Mouse (Mus musculus) MEL (cell line): Measurements from ENCODE around the gene Fcer1g. TPM values are rescaled to one million over a fixed set of nuclear protein-coding genes. Genes with fewer than 3 reads are reported as not detected.

Source experiments
- DNase-seq: peaks from one replicate; pipeline ENCODE4 v3.0.0; 2011; ENCODE audit warnings: low read depth, low spot score
- H3K27ac ChIP-seq: 2 replicates; pipeline ENCODE4 v1.5.1; 2012; ENCODE audit warnings: low read depth, mild to moderate bottlenecking, control low read depth, low read length, moderate library complexity; ENCODE audit not compliant: control insufficient read depth
- H3K27me3 ChIP-seq, 2 experiments: fragments of 150-350 bp in 1 of 2; sonication (generic) in 1 of 2; 2 replicates each; pipeline ENCODE4 v1.6.1; 2012; ENCODE audit warnings: low read length in 2 of 2, mild to moderate bottlenecking in 2 of 2, improper control_type of control experiment in 1 of 2, moderate library complexity in 1 of 2; ENCODE audit not compliant: insufficient read depth in 2 of 2, control insufficient read depth in 1 of 2
- H3K36me3 ChIP-seq, 2 experiments: 2 replicates each; pipeline ENCODE4 v1.6.1; 2012 to 2014; ENCODE audit warnings: low read length in 2 of 2, improper control_type of control experiment in 1 of 2, inconsistent platforms in 1 of 2, mild to moderate bottlenecking in 1 of 2; ENCODE audit not compliant: insufficient read depth in 2 of 2, control insufficient read depth in 1 of 2
- H3K4me1 ChIP-seq, 2 experiments: fragments of 150-350 bp in 1 of 2; sonication (generic) in 1 of 2; 2 replicates each; pipeline ENCODE4 v1.6.1; 2012; ENCODE audit warnings: low read length in 2 of 2, improper control_type of control experiment in 1 of 2, mild to moderate bottlenecking in 1 of 2; ENCODE audit not compliant: insufficient read depth in 2 of 2, control insufficient read depth in 1 of 2
- H3K4me3 ChIP-seq, 2 experiments: fragments of 150-350 bp in 1 of 2; sonication (generic) in 1 of 2; 2 replicates each; pipeline ENCODE4 v1.5.1; 2012; ENCODE audit warnings: low read depth in 2 of 2, low read length in 2 of 2, mild to moderate bottlenecking in 2 of 2, moderate library complexity in 2 of 2, control low read depth in 1 of 2, improper control_type of control experiment in 1 of 2; ENCODE audit not compliant: control insufficient read depth in 1 of 2, insufficient read depth in 1 of 2
- H3K79me2 ChIP-seq: 2 replicates; pipeline ENCODE4 v1.6.1; 2012; ENCODE audit warnings: mild to moderate bottlenecking, low read length, moderate library complexity; ENCODE audit not compliant: control insufficient read depth, poor library complexity, insufficient read depth
- H3K9ac ChIP-seq: 2 replicates; pipeline ENCODE4 v1.6.1; 2012; ENCODE audit warnings: low read depth, mild to moderate bottlenecking, control low read depth, low read length, moderate library complexity; ENCODE audit not compliant: control insufficient read depth, poor library complexity, severe bottlenecking
- H3K9me3 ChIP-seq: fragments of 150-350 bp; sonication (generic); replicated peaks from 2 replicates; pipeline ENCODE4 v1.6.1; 2012; ENCODE audit warnings: mild to moderate bottlenecking, low read length, improper control_type of control experiment, moderate library complexity; ENCODE audit not compliant: insufficient read depth
- BHLHE40 ChIP-seq: IDR thresholded peaks from 2 replicates; pipeline ENCODE4 v1.6.1; 2012; ENCODE audit warnings: low read depth, mild to moderate bottlenecking, inconsistent platforms, low read length, improper control_type of control experiment, borderline replicate concordance
- CHD1 ChIP-seq: IDR thresholded peaks from 2 replicates; pipeline ENCODE4 v1.6.1; 2012; ENCODE audit warnings: low read depth, mild to moderate bottlenecking, inconsistent platforms, low read length, improper control_type of control experiment
- CHD2 ChIP-seq: IDR thresholded peaks from 2 replicates; pipeline ENCODE4 v1.6.1; 2011; ENCODE audit warnings: low read length, improper control_type of control experiment
- CTCF ChIP-seq, 3 experiments: IDR thresholded peaks in 2 of 3; conservative IDR thresholded peaks in 1 of 3; 2 replicates each; pipeline ENCODE4 v1.5.1; 2011 to 2012; ENCODE audit warnings: low read length in 3 of 3, low read depth in 2 of 3, mild to moderate bottlenecking in 2 of 3, improper control_type of control experiment in 1 of 3, inconsistent platforms in 1 of 3, mixed read lengths in 1 of 3, moderate library complexity in 1 of 3; ENCODE audit not compliant: control insufficient read depth in 1 of 3, insufficient read depth in 1 of 3, poor library complexity in 1 of 3, severe bottlenecking in 1 of 3
- E2F4 ChIP-seq: IDR thresholded peaks from 2 replicates; pipeline ENCODE4 v1.6.1; 2011; ENCODE audit warnings: low read depth, low read length, improper control_type of control experiment, borderline replicate concordance
- ELF1 ChIP-seq: IDR thresholded peaks from 2 replicates; pipeline ENCODE4 v1.6.1; 2014; ENCODE audit warnings: low read depth, mild to moderate bottlenecking, inconsistent platforms, low read length, improper control_type of control experiment, moderate library complexity
- EP300 ChIP-seq, 2 experiments: IDR thresholded peaks; 2 replicates each; pipeline ENCODE4 v1.6.1; 2011; ENCODE audit warnings: improper control_type of control experiment in 2 of 2, low read length in 2 of 2, low read depth in 1 of 2, mild to moderate bottlenecking in 1 of 2
- ETS1 ChIP-seq: IDR thresholded peaks from 2 replicates; pipeline ENCODE4 v1.6.1; 2012; ENCODE audit warnings: low read depth, mild to moderate bottlenecking, inconsistent platforms, low read length, improper control_type of control experiment, moderate library complexity
- GABPA ChIP-seq: IDR thresholded peaks from 2 replicates; pipeline ENCODE4 v1.6.1; 2012; ENCODE audit warnings: low read depth, mild to moderate bottlenecking, inconsistent platforms, low read length, improper control_type of control experiment, moderate library complexity
- GATA1 ChIP-seq: IDR thresholded peaks from 2 replicates; pipeline ENCODE4 v1.6.1; 2011; ENCODE audit warnings: low read depth, low read length, improper control_type of control experiment
- HCFC1 ChIP-seq: IDR thresholded peaks from 2 replicates; pipeline ENCODE4 v1.6.1; 2012; ENCODE audit warnings: low read depth, mild to moderate bottlenecking, inconsistent platforms, low read length, improper control_type of control experiment, moderate library complexity
- JUND ChIP-seq: IDR thresholded peaks from 2 replicates; pipeline ENCODE4 v1.6.1; 2011; ENCODE audit warnings: low read depth, mild to moderate bottlenecking, improper control_type of control experiment, low read length
- KAT2A ChIP-seq: conservative IDR thresholded peaks from 2 replicates; pipeline ENCODE4 v1.6.1; 2012; ENCODE audit warnings: low read depth, low read length, improper control_type of control experiment, inconsistent platforms
- MAFK ChIP-seq: IDR thresholded peaks from 2 replicates; pipeline ENCODE4 v1.6.1; 2011; ENCODE audit warnings: low read depth, mild to moderate bottlenecking, low read length, improper control_type of control experiment, borderline replicate concordance
- MAX ChIP-seq: IDR thresholded peaks from 2 replicates; pipeline ENCODE4 v1.6.1; 2011; ENCODE audit warnings: low read length, improper control_type of control experiment
- MAZ ChIP-seq: IDR thresholded peaks from 2 replicates; pipeline ENCODE4 v1.6.1; 2012; ENCODE audit warnings: low read depth, mild to moderate bottlenecking, inconsistent platforms, low read length, improper control_type of control experiment
- MEF2A ChIP-seq: IDR thresholded peaks from 2 replicates; pipeline ENCODE4 v1.6.1; 2014; ENCODE audit warnings: low read depth, mild to moderate bottlenecking, inconsistent platforms, low read length, improper control_type of control experiment; ENCODE audit not compliant: poor library complexity, insufficient replicate concordance, severe bottlenecking; ENCODE audit errors: extremely low read depth
- MXI1 ChIP-seq: IDR thresholded peaks from 2 replicates; pipeline ENCODE4 v1.6.1; 2011; ENCODE audit warnings: mild to moderate bottlenecking, low read depth, low read length, improper control_type of control experiment
- MYB ChIP-seq: IDR thresholded peaks from 2 replicates; pipeline ENCODE4 v1.6.1; 2011; ENCODE audit warnings: mild to moderate bottlenecking, low read depth, low read length, improper control_type of control experiment
- MYC ChIP-seq: IDR thresholded peaks from 2 replicates; pipeline ENCODE4 v1.6.1; 2011; ENCODE audit warnings: low read depth, mild to moderate bottlenecking, low read length, improper control_type of control experiment, moderate library complexity
- NELFE ChIP-seq: IDR thresholded peaks from 2 replicates; pipeline ENCODE4 v1.6.1; 2011; ENCODE audit warnings: low read depth, low read length, improper control_type of control experiment
- POLR2A ChIP-seq, 2 experiments: IDR thresholded peaks; 2 replicates each; pipeline ENCODE4 v1.6.1; 2011 to 2012; ENCODE audit warnings: low read length in 2 of 2, mild to moderate bottlenecking in 2 of 2, control low read depth in 1 of 2, improper control_type of control experiment in 1 of 2, low read depth in 1 of 2, moderate library complexity in 1 of 2; ENCODE audit not compliant: control insufficient read depth in 1 of 2, insufficient read depth in 1 of 2, poor library complexity in 1 of 2
- POLR2AphosphoS2 ChIP-seq: IDR thresholded peaks from 2 replicates; pipeline ENCODE4 v1.6.1; 2011; ENCODE audit warnings: low read length, improper control_type of control experiment
- POLR2AphosphoS5 ChIP-seq: IDR thresholded peaks from 2 replicates; pipeline ENCODE4 v1.6.1; 2012; ENCODE audit warnings: low read depth, borderline replicate concordance, mild to moderate bottlenecking, inconsistent platforms, low read length, moderate library complexity, mixed read lengths
- RAD21 ChIP-seq: IDR thresholded peaks from 2 replicates; pipeline ENCODE4 v1.6.1; 2011; ENCODE audit warnings: mild to moderate bottlenecking, low read depth, low read length, improper control_type of control experiment
- RCOR1 ChIP-seq: IDR thresholded peaks from 2 replicates; pipeline ENCODE4 v1.6.1; 2012; ENCODE audit warnings: low read depth, mild to moderate bottlenecking, inconsistent platforms, low read length, improper control_type of control experiment
- SIN3A ChIP-seq: IDR thresholded peaks from 2 replicates; pipeline ENCODE4 v1.6.1; 2012; ENCODE audit warnings: low read length, improper control_type of control experiment, inconsistent platforms
- SMC3 ChIP-seq: IDR thresholded peaks from 2 replicates; pipeline ENCODE4 v1.6.1; 2011; ENCODE audit warnings: low read depth, low read length, improper control_type of control experiment
- TAL1 ChIP-seq: IDR thresholded peaks from 2 replicates; pipeline ENCODE4 v1.6.1; 2012; ENCODE audit warnings: mild to moderate bottlenecking, inconsistent platforms, low read length, moderate library complexity, mixed read lengths
- TBP ChIP-seq: IDR thresholded peaks from 2 replicates; pipeline ENCODE4 v1.8.0; 2011; ENCODE audit warnings: low read depth, low read length, improper control_type of control experiment
- TCF12 ChIP-seq: IDR thresholded peaks from 2 replicates; pipeline ENCODE4 v1.6.1; 2014; ENCODE audit warnings: low read depth, mild to moderate bottlenecking, inconsistent platforms, low read length, improper control_type of control experiment, moderate library complexity
- UBTF ChIP-seq: IDR thresholded peaks from 2 replicates; pipeline ENCODE4 v1.6.1; 2012; ENCODE audit warnings: low read depth, mild to moderate bottlenecking, inconsistent platforms, low read length, improper control_type of control experiment, moderate library complexity, borderline replicate concordance; ENCODE audit not compliant: insufficient read depth
- USF1 ChIP-seq: IDR thresholded peaks from 2 replicates; pipeline ENCODE4 v1.6.1; 2014; ENCODE audit warnings: low read depth, mild to moderate bottlenecking, inconsistent platforms, low read length, improper control_type of control experiment, moderate library complexity
- USF2 ChIP-seq, 2 experiments: IDR thresholded peaks; 2 replicates each; pipeline ENCODE4 v1.6.1; 2011 to 2012; ENCODE audit warnings: improper control_type of control experiment in 2 of 2, low read length in 2 of 2, borderline replicate concordance in 1 of 2, inconsistent platforms in 1 of 2, low read depth in 1 of 2, mild to moderate bottlenecking in 1 of 2; ENCODE audit not compliant: insufficient read depth in 1 of 2
- ZC3H11A ChIP-seq: IDR thresholded peaks from 2 replicates; pipeline ENCODE4 v1.6.1; 2012; ENCODE audit warnings: low read depth, mild to moderate bottlenecking, inconsistent platforms, low read length, improper control_type of control experiment
- ZKSCAN1 ChIP-seq: IDR thresholded peaks from 2 replicates; pipeline ENCODE4 v1.6.1; 2012; ENCODE audit warnings: low read depth, mild to moderate bottlenecking, inconsistent platforms, low read length, improper control_type of control experiment, moderate library complexity
- ZMIZ1 ChIP-seq: IDR thresholded peaks from 2 replicates; pipeline ENCODE4 v1.6.1; 2012; ENCODE audit warnings: low read depth, mild to moderate bottlenecking, inconsistent platforms, low read length, improper control_type of control experiment, moderate library complexity
- ZNF384 ChIP-seq: IDR thresholded peaks from 2 replicates; pipeline ENCODE4 v1.6.1; 2012; ENCODE audit warnings: low read depth, mild to moderate bottlenecking, inconsistent platforms, low read length, improper control_type of control experiment
- polyA plus RNA-seq, 2 experiments: library from polyadenylated mRNA; stranded (reverse) in 1 of 2; unstranded in 1 of 2; fragments of >175 nt in 1 of 2; fragments of >200 nt in 1 of 2; gene quantifications; 2 replicates each; pipeline versions ENCODE4 v1.2.1 to v1.2.4; 2012; ENCODE audit warnings: low replicate concordance in 2 of 2, low read depth in 1 of 2; ENCODE audit not compliant: insufficient read length in 2 of 2, insufficient read depth in 1 of 2, missing spikeins in 1 of 2
- total RNA-seq: library from RNA; depleted of rRNA; stranded (reverse); fragments of 300-350 nt; gene quantifications from 2 replicates; pipeline ENCODE4 v1.2.3, GENCODE M21; 2012

The Fcer1g gene
- total and polyA plus RNA-seq, 3 experiments = 0.62 to 1.1 TPM; not detected in 1

- H3K9me3 ChIP-seq = no peaks in the 10 kb centered on the region
- H3K79me2 ChIP-seq = no peaks in the 10 kb centered on the region; the same call in 1 of the 2 replicates
- no peaks in the 10 kb centered on the region for H3K27me3 ChIP-seq
- peak overlapping the region; percentile 53 for H3K27ac ChIP-seq
- peaks cover 13 to 21% of the 10 kb centered on the region in 2 experiments for H3K4me1 ChIP-seq
- peak overlapping the region; percentile 51 for H3K9ac ChIP-seq
- peak overlapping the region; percentile 73 to 89 for H3K4me3 ChIP-seq
- peaks cover 1 to 29% of the 10 kb centered on the region in 2 experiments; a peak in 3 of 4 replicates for H3K36me3 ChIP-seq
- peak; percentile 76 for DNase-seq
- TF ChIP-seq NELFE (0 out of 2 replicates have a peak, but pooled peaks have one; percentile 3), ZC3H11A (no peak), CHD2 (no peak), TCF12 (no peak), MYB (no peak), SMC3 (no peak), MAZ (no peak), JUND (no peak), ZMIZ1 (no peak), POLR2A (IDR thresholded peaks at IDR 0.05; ENCODE audit: control insufficient read depth in 1 of 2, insufficient read depth in 1 of 2, low read depth in 1 of 2, low read length in 2 of 2, poor library complexity in 1 of 2) (no peak), RAD21 (no peak), CTCF (IDR thresholded peaks at IDR 0.05 in 2 of 3, conservative IDR thresholded peaks at IDR 0.05 in 1 of 3; ENCODE audit: control insufficient read depth in 1 of 3, insufficient read depth in 1 of 3, low read depth in 2 of 3, low read length in 3 of 3, poor library complexity in 1 of 3, severe bottlenecking in 1 of 3) (no peak), MAX (no peak), ZKSCAN1 (no peak), HCFC1 (0 out of 2 replicates have a peak, but pooled peaks have one; percentile 49), MEF2A (no peak), GATA1 (no peak), MXI1 (no peak), RCOR1 (no peak), MYC (no peak), POLR2AphosphoS2 (no peak), KAT2A (no peak), EP300 (IDR thresholded peaks at IDR 0.05; ENCODE audit: low read depth in 1 of 2, low read length in 2 of 2) (peak in 1 of 2 experiments; percentile 57; a peak in 1 of 4 replicates), UBTF (no peak), TBP (no peak), BHLHE40 (no peak), CHD1 (no peak), TAL1 (no peak), E2F4 (no peak), USF1 (no peak), POLR2AphosphoS5 (no peak), ELF1 (0 out of 2 replicates have a peak, but pooled peaks have one; percentile 28), USF2 (IDR thresholded peaks at IDR 0.05; ENCODE audit: borderline replicate concordance in 1 of 2, insufficient read depth in 1 of 2, low read depth in 1 of 2, low read length in 2 of 2) (no peak), SIN3A (peak; percentile 35; the same call in 1 of the 2 replicates), ZNF384 (no peak), GABPA (no peak), MAFK (no peak), ETS1 (peak; percentile 42; the same call in 1 of the 2 replicates)
Observed at GRCm38 (mm10) chr1:171272086-171272485, 37.9 kb upstream of the Fcer1g start.
